Comparison of ENCODE assay signal across 14 mouse cellular contexts in genomic region chr14:122472647-122473046, GRCm38 (mm10). TPM values are rescaled to one million over a fixed set of nuclear protein-coding genes. Genes with fewer than 3 reads are reported as not detected.
DNase-seq lines count a peak whose midpoint lies in the region; ATAC-seq lines count a peak whose summit lies in the region.
"Had no signal": no experiment of that assay in that cellular context is flagged by ENCODE, and none has a peak within 500 bp of the region (broad histone marks: within the 10 kb centered on the region; RNA-seq: fewer than 3 reads in every experiment).

No protein-coding gene starts in this region.

- peak overlapping the region; percentile 99 for H3K27ac ChIP-seq in forebrain, embryonic 12.5 days
- peak overlapping the region; percentile 42; the same call in 1 of the 2 replicates for H3K27ac ChIP-seq in limb, embryonic 11.5 days (replicated peaks; ENCODE audit: low read depth, low read length)
- H3K27ac ChIP-seq in neural tube, embryonic 13.5 days (replicated peaks) = peak overlapping the region; percentile 96; the same call in 1 of the 2 replicates
- H3K27ac ChIP-seq in liver, embryonic 11.5 days (ENCODE audit: low read depth, low read length) = no peak overlapping the region

- no peak for ATAC-seq in forebrain, embryonic 12.5 days (ENCODE audit: low FRiP score)
- ATAC-seq in limb, embryonic 11.5 days (ENCODE audit: insufficient number of reproducible peaks, low FRiP score, low TSS enrichment, low read depth) = no peak
- no peak for ATAC-seq in neural tube, embryonic 13.5 days (ENCODE audit: low read depth)
- no peak for ATAC-seq in liver, embryonic 11.5 days (replicated peaks; ENCODE audit: low FRiP score)

- peaks cover 58% of the 10 kb centered on the region for H3K4me1 ChIP-seq in forebrain, embryonic 12.5 days
- H3K4me1 ChIP-seq in limb, embryonic 11.5 days (ENCODE audit: control insufficient read depth, insufficient read depth, low read length) = peaks cover 18% of the 10 kb centered on the region
- peaks cover 33% of the 10 kb centered on the region for H3K4me1 ChIP-seq in neural tube, embryonic 13.5 days (replicated peaks)
- H3K4me1 ChIP-seq in liver, embryonic 11.5 days (replicated peaks; ENCODE audit: control insufficient read depth, insufficient read depth, low read length) = peaks cover 7% of the 10 kb centered on the region; the same call in 1 of the 2 replicates

- H3K36me3 ChIP-seq in forebrain, embryonic 12.5 days (replicated peaks) = peaks cover 6% of the 10 kb centered on the region; the same call in 1 of the 2 replicates
- no peaks in the 10 kb centered on the region for H3K36me3 ChIP-seq in limb, embryonic 11.5 days (ENCODE audit: control insufficient read depth, insufficient read depth, low read length)
- H3K36me3 ChIP-seq in neural tube, embryonic 13.5 days = no peaks in the 10 kb centered on the region
- H3K36me3 ChIP-seq in liver, embryonic 11.5 days (ENCODE audit: control insufficient read depth, insufficient read depth, low read length) = no peaks in the 10 kb centered on the region
- H3K36me3 ChIP-seq: G1E had no signal

- no peaks in the 10 kb centered on the region for H3K9me3 ChIP-seq in forebrain, embryonic 12.5 days
- H3K9me3 ChIP-seq in limb, embryonic 11.5 days (ENCODE audit: control insufficient read depth, low read length) = no peaks in the 10 kb centered on the region
- no peaks in the 10 kb centered on the region for H3K9me3 ChIP-seq in neural tube, embryonic 13.5 days
- H3K9me3 ChIP-seq in liver, embryonic 11.5 days (ENCODE audit: control insufficient read depth, low read length) = no peaks in the 10 kb centered on the region

- peaks cover 64% of the 10 kb centered on the region for H3K27me3 ChIP-seq in forebrain, embryonic 12.5 days
- H3K27me3 ChIP-seq in limb, embryonic 11.5 days (ENCODE audit: control insufficient read depth, insufficient read depth, low read length) = peaks cover 12% of the 10 kb centered on the region
- peaks cover 79% of the 10 kb centered on the region for H3K27me3 ChIP-seq in neural tube, embryonic 13.5 days
- peaks cover 100% of the 10 kb centered on the region for H3K27me3 ChIP-seq in liver, embryonic 11.5 days (replicated peaks; ENCODE audit: control insufficient read depth, insufficient read depth, low read length)

- intact Hi-C loops in heart, postnatal 36 days (cut with DNase I) = loop anchor here (10.0 kb wide), 2 partner anchors 408 to 512 kb away; partner anchors contain the start of gene Tmtc4

- peak overlapping the region; percentile 90 for H3K4me3 ChIP-seq in forebrain, embryonic 12.5 days (replicated peaks)
- H3K4me3 ChIP-seq in limb, embryonic 11.5 days (ENCODE audit: low read depth, low read length) = peak overlapping the region; percentile 77
- peak overlapping the region; percentile 58 for H3K4me3 ChIP-seq in neural tube, embryonic 13.5 days
- no peak overlapping the region for H3K4me3 ChIP-seq in liver, embryonic 11.5 days (ENCODE audit: low read depth, low read length)

- peak overlapping the region; percentile 63 for H3K4me2 ChIP-seq in forebrain, embryonic 12.5 days
- H3K4me2 ChIP-seq in limb, embryonic 11.5 days (ENCODE audit: low read depth, severe bottlenecking) = peak overlapping the region; percentile 75
- H3K4me2 ChIP-seq in neural tube, embryonic 13.5 days = peak overlapping the region; percentile 62
- H3K4me2 ChIP-seq in liver, embryonic 11.5 days = no peak overlapping the region

- peak overlapping the region; percentile 99 for H3K9ac ChIP-seq in forebrain, embryonic 12.5 days
- peak overlapping the region; percentile 56 for H3K9ac ChIP-seq in limb, embryonic 11.5 days (ENCODE audit: low read length)
- H3K9ac ChIP-seq in neural tube, embryonic 13.5 days = peak overlapping the region; percentile 58
- no peak overlapping the region for H3K9ac ChIP-seq in liver, embryonic 11.5 days (ENCODE audit: low read depth, low read length)

- 3% methylated on average over 5 of the region's 5 CpGs for WGBS in forebrain, embryonic 12.5 days
- WGBS in limb, embryonic 11.5 days = under 1% methylated on average over 5 of the region's 5 CpGs
- WGBS in neural tube, embryonic 13.5 days = 8% methylated on average over 5 of the region's 5 CpGs
- WGBS in liver, embryonic 11.5 days = 1% methylated on average over 5 of the region's 5 CpGs

- peak; percentile 69 to 77 for DNase-seq in cerebellum, postnatal 10 days
- DNase-seq in limb, embryonic 11.5 days (ENCODE audit: low spot score) = peak; percentile 35
- no peak for DNase-seq in lung, postnatal 25 days (ENCODE audit: low spot score)
- no peak for DNase-seq in heart, postnatal 36 days
- DNase-seq in liver, embryonic 11.5 days (ENCODE audit: low spot score) = no peak
- DNase-seq: kidney, postnatal 14 days; lung, postnatal 36 days; thymus, postnatal 14 days had no signal

RNA-seq across cellular contexts. Expression of gene Zic2, which starts 2.6 kb away (rescaled TPM):
- polyA plus RNA-seq in forebrain, embryonic 12.5 days (2016; fragmentation: Nextera tagmentation; extraction: Ambion mirVana) = 12.7 and 16.3 TPM in 2 replicates
- 5.1 and 5.6 TPM in 2 replicates for polyA plus RNA-seq in limb, embryonic 11.5 days (2014; fragmentation: Nextera tagmentation; extraction: Ambion mirVana)
- 8.2 and 10.2 TPM in 2 replicates for polyA plus RNA-seq in neural tube, embryonic 13.5 days (2015; fragmentation: Nextera tagmentation; extraction: Ambion mirVana)
- total RNA-seq in heart, postnatal 36 days (2021) = not detected
- polyA plus RNA-seq in liver, embryonic 11.5 days (2014; fragmentation: Nextera tagmentation; extraction: Ambion mirVana) = not detected in 2 replicates
- total RNA-seq: adrenal gland, adult 18-20 months had no signal
- polyA plus RNA-seq: G1E; heart, postnatal 0 days; spleen, adult 2 months had no signal

RNA-seq across cellular contexts. Expression of gene Zic5, which starts 7.2 kb away (rescaled TPM):
- polyA plus RNA-seq in forebrain, embryonic 12.5 days (2016; fragmentation: Nextera tagmentation; extraction: Ambion mirVana) = 18.6 and 25.8 TPM in 2 replicates
- polyA plus RNA-seq in limb, embryonic 11.5 days (2014; fragmentation: Nextera tagmentation; extraction: Ambion mirVana) = 11.3 and 12.5 TPM in 2 replicates
- 8.4 and 8.6 TPM in 2 replicates for polyA plus RNA-seq in neural tube, embryonic 13.5 days (2015; fragmentation: Nextera tagmentation; extraction: Ambion mirVana)
- not detected for total RNA-seq in heart, postnatal 36 days (2021)
- 0.16 TPM in 1 of 2 replicates, not detected in the other for polyA plus RNA-seq in liver, embryonic 11.5 days (2014; fragmentation: Nextera tagmentation; extraction: Ambion mirVana)
- total RNA-seq: adrenal gland, adult 18-20 months had no signal
- polyA plus RNA-seq: G1E; heart, postnatal 0 days; spleen, adult 2 months had no signal

RNA-seq across cellular contexts. Expression of gene Gm10837, which starts 17.7 kb away (rescaled TPM):
- 0.36 and 0.59 TPM in 2 replicates for polyA plus RNA-seq in forebrain, embryonic 12.5 days (2016; fragmentation: Nextera tagmentation; extraction: Ambion mirVana)
- polyA plus RNA-seq in limb, embryonic 11.5 days (2014; fragmentation: Nextera tagmentation; extraction: Ambion mirVana) = 0.16 and 0.19 TPM in 2 replicates
- 0.19 and 0.29 TPM in 2 replicates for polyA plus RNA-seq in neural tube, embryonic 13.5 days (2015; fragmentation: Nextera tagmentation; extraction: Ambion mirVana)
- not detected for total RNA-seq in heart, postnatal 36 days (2021)
- polyA plus RNA-seq in liver, embryonic 11.5 days (2014; fragmentation: Nextera tagmentation; extraction: Ambion mirVana) = not detected in 2 replicates
- total RNA-seq: adrenal gland, adult 18-20 months had no signal
- polyA plus RNA-seq: G1E; heart, postnatal 0 days; spleen, adult 2 months had no signal

RNA-seq across cellular contexts. Expression of gene Gm5089, which starts 21.7 kb away (rescaled TPM):
- 1.6 and 2.1 TPM in 2 replicates for polyA plus RNA-seq in forebrain, embryonic 12.5 days (2016; fragmentation: Nextera tagmentation; extraction: Ambion mirVana)
- 0.24 and 0.33 TPM in 2 replicates for polyA plus RNA-seq in limb, embryonic 11.5 days (2014; fragmentation: Nextera tagmentation; extraction: Ambion mirVana)
- 0.46 and 0.62 TPM in 2 replicates for polyA plus RNA-seq in neural tube, embryonic 13.5 days (2015; fragmentation: Nextera tagmentation; extraction: Ambion mirVana)
- not detected for total RNA-seq in heart, postnatal 36 days (2021)
- polyA plus RNA-seq in liver, embryonic 11.5 days (2014; fragmentation: Nextera tagmentation; extraction: Ambion mirVana) = not detected in 2 replicates
- total RNA-seq: adrenal gland, adult 18-20 months had no signal
- polyA plus RNA-seq: G1E; heart, postnatal 0 days; spleen, adult 2 months had no signal

Comparison
In these comparisons a context has a peak if more than half of its experiments do, and no peak if none do; other contexts are left out.
1. DNase-seq: peak in cerebellum, postnatal 10 days (2 of 2) and limb, embryonic 11.5 days (single experiment); none in lung, postnatal 25 days (single experiment), heart, postnatal 36 days (0 of 2) and liver, embryonic 11.5 days (single experiment).